10 mouse cellular contexts compared by ENCODE assay signal in genomic region chr2:112267547-112268269, GRCm38 (mm10). TPM values are rescaled to one million over a fixed set of nuclear protein-coding genes. Genes with fewer than 3 reads are reported as not detected.
DNase-seq lines count a peak whose midpoint lies in the region; ATAC-seq and TF ChIP-seq lines count a peak whose summit lies in the region.
"Had no signal": no experiment of that assay in that cellular context is flagged by ENCODE, and none has a peak within 500 bp of the region (broad histone marks: within the 10 kb centered on the region; RNA-seq: fewer than 3 reads in every experiment).

No protein-coding gene starts in this region.

- ATAC-seq in heart, embryonic 12.5 days (ENCODE audit: insufficient number of reproducible peaks, low FRiP score) = no peak
- no peak for ATAC-seq in liver, embryonic 15.5 days (ENCODE audit: insufficient read depth)
- ATAC-seq in stomach, postnatal 0 days (ENCODE audit: low FRiP score, low TSS enrichment) = no peak

- no peaks in the 10 kb centered on the region for H3K27me3 ChIP-seq in heart, embryonic 12.5 days (replicated peaks)
- H3K27me3 ChIP-seq in liver, embryonic 15.5 days = no peaks in the 10 kb centered on the region
- no peaks in the 10 kb centered on the region for H3K27me3 ChIP-seq in stomach, postnatal 0 days (ENCODE audit: control insufficient read depth, insufficient read depth, low read length)

- intact Hi-C loops in gastrocnemius, postnatal 36 days (cut with DNase I) = loop anchor here (10.0 kb wide), 1 partner anchor 47 kb away; no protein-coding TSS in a partner anchor

- peak overlapping the region; percentile 89 for H3K4me2 ChIP-seq in heart, embryonic 12.5 days
- H3K4me2 ChIP-seq in liver, embryonic 15.5 days = peak overlapping the region; percentile 83
- peak overlapping the region; percentile 85; the same call in 1 of the 2 replicates for H3K4me2 ChIP-seq in stomach, postnatal 0 days (replicated peaks; ENCODE audit: low read depth)

- TF ChIP-seq EP300 in stomach, postnatal 0 days (optimal IDR thresholded peaks at IDR 0.05) = no peak

- WGBS in heart, embryonic 12.5 days = 56% methylated on average over 8 of the region's 8 CpGs
- 17% methylated on average over 8 of the region's 8 CpGs for WGBS in liver, embryonic 15.5 days (ENCODE audit: insufficient replicate concordance)
- WGBS in stomach, postnatal 0 days = 73% methylated on average over 8 of the region's 8 CpGs

- H3K27ac ChIP-seq in heart, embryonic 12.5 days (ENCODE audit: poor library complexity, severe bottlenecking) = no peak overlapping the region
- H3K27ac ChIP-seq in liver, embryonic 15.5 days (replicated peaks) = peak overlapping the region; percentile 94
- no peak overlapping the region for H3K27ac ChIP-seq in stomach, postnatal 0 days (replicated peaks)

- 0 out of 2 replicates have a peak overlapping the region, but pooled peaks have one; percentile 91 for H3K9ac ChIP-seq in heart, embryonic 12.5 days
- peak overlapping the region; percentile 94; the same call in 1 of the 2 replicates for H3K9ac ChIP-seq in liver, embryonic 15.5 days
- no peak overlapping the region for H3K9ac ChIP-seq in stomach, postnatal 0 days (ENCODE audit: low read length)

- H3K9me3 ChIP-seq in heart, embryonic 12.5 days (replicated peaks) = no peaks in the 10 kb centered on the region
- no peaks in the 10 kb centered on the region for H3K9me3 ChIP-seq in liver, embryonic 15.5 days (replicated peaks)
- H3K9me3 ChIP-seq in stomach, postnatal 0 days (ENCODE audit: control insufficient read depth, low read length) = no peaks in the 10 kb centered on the region

- H3K36me3 ChIP-seq in heart, embryonic 12.5 days = no peaks in the 10 kb centered on the region
- 0 out of 2 replicates have a peak, but pooled peaks cover 5% of the 10 kb centered on the region for H3K36me3 ChIP-seq in liver, embryonic 15.5 days (replicated peaks)
- H3K36me3 ChIP-seq in stomach, postnatal 0 days (ENCODE audit: control insufficient read depth, insufficient read depth, low read length) = no peaks in the 10 kb centered on the region

- H3K4me3 ChIP-seq in heart, embryonic 12.5 days = peak overlapping the region; percentile 76
- peak overlapping the region; percentile 86 for H3K4me3 ChIP-seq in liver, embryonic 15.5 days (replicated peaks)
- peak overlapping the region; percentile 84 for H3K4me3 ChIP-seq in stomach, postnatal 0 days (ENCODE audit: low read depth, low read length)

- no peak for TF ChIP-seq CTCF in stomach, postnatal 0 days (IDR thresholded peaks at IDR 0.05; ENCODE audit: low read depth)

- DNase-seq in spleen, postnatal 36 days (ENCODE audit: low spot score in 2 of 2) = peak; percentile 60 to 77
- no peak for DNase-seq in spleen, postnatal 14 days (ENCODE audit: low spot score in 2 of 2)
- no peak for DNase-seq in stomach, postnatal 0 days (ENCODE audit: low spot score)
- no peak for DNase-seq in gastrocnemius, adult 18-20 months (ENCODE audit: low spot score)
- no peak for DNase-seq in retina, postnatal 1 day
- no peak for DNase-seq in gastrocnemius, postnatal 36 days
- DNase-seq: right cerebral cortex, postnatal 25 days had no signal

- peaks cover 27% of the 10 kb centered on the region for H3K4me1 ChIP-seq in heart, embryonic 12.5 days (replicated peaks)
- peaks cover 65% of the 10 kb centered on the region for H3K4me1 ChIP-seq in liver, embryonic 15.5 days (replicated peaks)
- no peaks in the 10 kb centered on the region for H3K4me1 ChIP-seq in stomach, postnatal 0 days (replicated peaks; ENCODE audit: control insufficient read depth, insufficient read depth)

RNA-seq across cellular contexts. Expression of gene Gm21985, which starts 1.6 kb away (rescaled TPM):
- not detected in 2 replicates for polyA plus RNA-seq in heart, embryonic 12.5 days (2016; fragmentation: Nextera tagmentation; extraction: Ambion mirVana)
- not detected in 2 replicates for polyA plus RNA-seq in liver, embryonic 15.5 days (2015; fragmentation: Nextera tagmentation; extraction: Ambion mirVana)
- polyA plus RNA-seq in stomach, postnatal 0 days (2015; fragmentation: Nextera tagmentation; extraction: Ambion mirVana) = not detected in 2 replicates
- total RNA-seq in gastrocnemius, adult 18-20 months (2021) = under 1 TPM; 0.24 to 0.80 TPM
- total RNA-seq in gastrocnemius, postnatal 36 days (2021) = under 1 TPM in 1 of 2 experiments, not detected in 1; 0.44 TPM
- polyA plus RNA-seq: embryonic facial prominence, embryonic 11.5 days had no signal

RNA-seq across cellular contexts. Expression of gene Slc12a6, which starts 2.1 kb away (rescaled TPM):
- 15.1 and 17.7 TPM in 2 replicates for polyA plus RNA-seq in heart, embryonic 12.5 days (2016; fragmentation: Nextera tagmentation; extraction: Ambion mirVana)
- 3.8 and 4.4 TPM in 2 replicates for polyA plus RNA-seq in liver, embryonic 15.5 days (2015; fragmentation: Nextera tagmentation; extraction: Ambion mirVana)
- 5.4 and 6.2 TPM in 2 replicates for polyA plus RNA-seq in stomach, postnatal 0 days (2015; fragmentation: Nextera tagmentation; extraction: Ambion mirVana)
- total RNA-seq in gastrocnemius, adult 18-20 months (2021) = 10 to 100 TPM; 26.2 to 26.4 TPM
- 10 to 100 TPM; 18.5 to 27.1 TPM for total RNA-seq in gastrocnemius, postnatal 36 days (2021)

RNA-seq across cellular contexts. Expression of gene Nop10, which starts 6.0 kb away (rescaled TPM):
- polyA plus RNA-seq in heart, embryonic 12.5 days (2016; fragmentation: Nextera tagmentation; extraction: Ambion mirVana) = 159 and 169 TPM in 2 replicates
- 106 and 122 TPM in 2 replicates for polyA plus RNA-seq in liver, embryonic 15.5 days (2015; fragmentation: Nextera tagmentation; extraction: Ambion mirVana)
- polyA plus RNA-seq in stomach, postnatal 0 days (2015; fragmentation: Nextera tagmentation; extraction: Ambion mirVana) = 169 and 172 TPM in 2 replicates
- total RNA-seq in gastrocnemius, adult 18-20 months (2021) = 10 to 100 TPM; 52.3 to 59.1 TPM
- total RNA-seq in gastrocnemius, postnatal 36 days (2021) = 10 to 100 TPM; 46.2 to 50.4 TPM

RNA-seq across cellular contexts. Expression of gene Nutm1, which starts 8.6 kb away (rescaled TPM):
- not detected in 2 replicates for polyA plus RNA-seq in heart, embryonic 12.5 days (2016; fragmentation: Nextera tagmentation; extraction: Ambion mirVana)
- 0.02 TPM in 1 of 2 replicates, not detected in the other for polyA plus RNA-seq in liver, embryonic 15.5 days (2015; fragmentation: Nextera tagmentation; extraction: Ambion mirVana)
- polyA plus RNA-seq in stomach, postnatal 0 days (2015; fragmentation: Nextera tagmentation; extraction: Ambion mirVana) = 0.06 and 0.10 TPM in 2 replicates
- not detected for total RNA-seq in gastrocnemius, adult 18-20 months (2021)
- total RNA-seq in gastrocnemius, postnatal 36 days (2021) = not detected
- polyA plus RNA-seq: embryonic facial prominence, embryonic 11.5 days had no signal

RNA-seq across cellular contexts. Expression of gene Lpcat4, which starts 28.4 kb away (rescaled TPM):
- polyA plus RNA-seq in heart, embryonic 12.5 days (2016; fragmentation: Nextera tagmentation; extraction: Ambion mirVana) = 18.4 and 18.6 TPM in 2 replicates
- 2.5 and 3.3 TPM in 2 replicates for polyA plus RNA-seq in liver, embryonic 15.5 days (2015; fragmentation: Nextera tagmentation; extraction: Ambion mirVana)
- 40.2 and 52.0 TPM in 2 replicates for polyA plus RNA-seq in stomach, postnatal 0 days (2015; fragmentation: Nextera tagmentation; extraction: Ambion mirVana)
- total RNA-seq in gastrocnemius, adult 18-20 months (2021) = 1 to 10 TPM in 1 of 2 experiments, under 1 TPM in 1; 0.82 to 1.1 TPM
- 1 to 10 TPM in 1 of 2 experiments, under 1 TPM in 1; 0.69 to 1.0 TPM for total RNA-seq in gastrocnemius, postnatal 36 days (2021)

Comparison
In these comparisons a context has a peak if more than half of its experiments do, and no peak if none do; other contexts are left out.
1. DNase-seq: peak in spleen, postnatal 36 days (2 of 2); none in spleen, postnatal 14 days (0 of 2), stomach, postnatal 0 days (single experiment), gastrocnemius, adult 18-20 months (single experiment), retina, postnatal 1 day (single experiment) and gastrocnemius, postnatal 36 days (0 of 2).
2. Peak in every context shown above with its lines, with median percentiles within 50 percentile points of each other: H3K4me2 ChIP-seq and H3K4me3 ChIP-seq.